Mouse (Mus musculus): Measurements from ENCODE around the gene Tubb2b. TPM values are rescaled to one million over a fixed set of nuclear protein-coding genes. Genes with fewer than 3 reads are reported as not detected.

The Tubb2b gene
- polyA plus RNA-seq, 1 experiment from 2014 or later = 56.8 TPM

- ATAC-seq (replicated peaks; ENCODE audit: extremely low read depth, insufficient read depth, low FRiP score) = peak; percentile 49; the same call in 1 of the 2 replicates
- H3K4me1 ChIP-seq (ENCODE audit: control insufficient read depth, insufficient read depth, low read length) = peaks cover 18% of the 10 kb centered on the region
- no peaks in the 10 kb centered on the region for H3K9me3 ChIP-seq (replicated peaks; ENCODE audit: control insufficient read depth, low read length)
- peak overlapping the region; percentile 79 for H3K27ac ChIP-seq (ENCODE audit: low read length)
- no peaks in the 10 kb centered on the region for H3K27me3 ChIP-seq (ENCODE audit: control insufficient read depth, insufficient read depth, low read length)
- H3K4me2 ChIP-seq (ENCODE audit: low read depth, low read length) = no peak overlapping the region
- WGBS = 42% methylated on average over 1 of the region's 1 CpGs
- no peak overlapping the region for H3K4me3 ChIP-seq (ENCODE audit: low read length)
- no peak overlapping the region for H3K9ac ChIP-seq (ENCODE audit: low read length)
- H3K36me3 ChIP-seq (ENCODE audit: control insufficient read depth, insufficient read depth) = no peaks in the 10 kb centered on the region
Measured at GRCm38 (mm10) chr13:34105364-34105763, 24.9 kb downstream of the Tubb2b start.

GRCm38 (mm10) chr13:34101908-34102307 lies 28.4 kb downstream of the Tubb2b start:
- H3K27me3 ChIP-seq (ENCODE audit: control insufficient read depth, insufficient read depth, low read length) = no peaks in the 10 kb centered on the region
- H3K9ac ChIP-seq (ENCODE audit: low read length) = no peak overlapping the region
- no peak overlapping the region for H3K4me2 ChIP-seq (ENCODE audit: low read depth, low read length)
- no peak overlapping the region for H3K4me3 ChIP-seq (ENCODE audit: low read length)
- H3K36me3 ChIP-seq (ENCODE audit: control insufficient read depth, insufficient read depth) = no peaks in the 10 kb centered on the region
- peaks cover 16% of the 10 kb centered on the region for H3K4me1 ChIP-seq (ENCODE audit: control insufficient read depth, insufficient read depth, low read length)
- no peak for ATAC-seq (replicated peaks; ENCODE audit: extremely low read depth, insufficient read depth, low FRiP score)
- WGBS = 66% methylated on average over 9 of the region's 9 CpGs
- H3K27ac ChIP-seq (ENCODE audit: low read length) = peak overlapping the region; percentile 31; the same call in 1 of the 2 replicates
- H3K9me3 ChIP-seq (replicated peaks; ENCODE audit: control insufficient read depth, low read length) = no peaks in the 10 kb centered on the region; the same call in 1 of the 2 replicates

- Histone ChIP-seq H3K4me3 (ENCODE audit: low read length) (no peak overlapping the region), H3K27ac (ENCODE audit: low read length) (no peak overlapping the region), H3K4me2 (ENCODE audit: low read depth, low read length) (no peak overlapping the region), H3K27me3 (ENCODE audit: control insufficient read depth, insufficient read depth, low read length) (no peaks in the 10 kb centered on the region), H3K36me3 (ENCODE audit: control insufficient read depth, insufficient read depth) (no peaks in the 10 kb centered on the region), H3K4me1 (ENCODE audit: control insufficient read depth, insufficient read depth, low read length) (peaks cover 10% of the 10 kb centered on the region), H3K9ac (ENCODE audit: low read length) (no peak overlapping the region), H3K9me3 (replicated peaks; ENCODE audit: control insufficient read depth, low read length) (no peaks in the 10 kb centered on the region; the same call in 1 of the 2 replicates)
- no peak for ATAC-seq (replicated peaks; ENCODE audit: extremely low read depth, insufficient read depth, low FRiP score)
- 91% methylated on average over 10 of the region's 10 CpGs for WGBS
Measured at GRCm38 (mm10) chr13:34101247-34101646, 29.0 kb downstream of the Tubb2b start.

GRCm38 (mm10) chr13:34100733-34101132 lies 29.5 kb downstream of the Tubb2b start:
- Histone ChIP-seq H3K27ac (ENCODE audit: low read length) (no peak overlapping the region), H3K9ac (ENCODE audit: low read length) (no peak overlapping the region), H3K36me3 (ENCODE audit: control insufficient read depth, insufficient read depth) (no peaks in the 10 kb centered on the region), H3K4me3 (ENCODE audit: low read length) (no peak overlapping the region), H3K27me3 (ENCODE audit: control insufficient read depth, insufficient read depth, low read length) (no peaks in the 10 kb centered on the region), H3K4me1 (ENCODE audit: control insufficient read depth, insufficient read depth, low read length) (peaks cover 5% of the 10 kb centered on the region), H3K9me3 (replicated peaks; ENCODE audit: control insufficient read depth, low read length) (no peaks in the 10 kb centered on the region; the same call in 1 of the 2 replicates), H3K4me2 (ENCODE audit: low read depth, low read length) (no peak overlapping the region)
- WGBS = 56% methylated on average over 3 of the region's 3 CpGs
- no peak for ATAC-seq (replicated peaks; ENCODE audit: extremely low read depth, insufficient read depth, low FRiP score)

GRCm38 (mm10) chr13:34097086-34097485 lies 33.2 kb downstream of the Tubb2b start:
- no peak overlapping the region for H3K4me3 ChIP-seq (ENCODE audit: low read length)
- no peaks in the 10 kb centered on the region; the same call in 1 of the 2 replicates for H3K9me3 ChIP-seq (replicated peaks; ENCODE audit: control insufficient read depth, low read length)
- no peaks in the 10 kb centered on the region for H3K27me3 ChIP-seq (ENCODE audit: control insufficient read depth, insufficient read depth, low read length)
- no peak overlapping the region for H3K4me2 ChIP-seq (ENCODE audit: low read depth, low read length)
- 71% methylated on average over 3 of the region's 3 CpGs for WGBS
- H3K4me1 ChIP-seq (ENCODE audit: control insufficient read depth, insufficient read depth, low read length) = peaks cover 7% of the 10 kb centered on the region; the same call in 1 of the 2 replicates
- H3K27ac ChIP-seq (ENCODE audit: low read length) = peak overlapping the region; percentile 32
- no peak for ATAC-seq (replicated peaks; ENCODE audit: extremely low read depth, insufficient read depth, low FRiP score)
- H3K36me3 ChIP-seq (ENCODE audit: control insufficient read depth, insufficient read depth) = no peaks in the 10 kb centered on the region
- H3K9ac ChIP-seq (ENCODE audit: low read length) = no peak overlapping the region

- Histone ChIP-seq H3K27me3 (ENCODE audit: control insufficient read depth, insufficient read depth, low read length) (no peaks in the 10 kb centered on the region), H3K36me3 (ENCODE audit: control insufficient read depth, insufficient read depth) (no peaks in the 10 kb centered on the region), H3K9me3 (replicated peaks; ENCODE audit: control insufficient read depth, low read length) (no peaks in the 10 kb centered on the region; the same call in 1 of the 2 replicates), H3K4me3 (ENCODE audit: low read length) (no peak overlapping the region), H3K27ac (ENCODE audit: low read length) (peak overlapping the region; percentile 58), H3K4me1 (ENCODE audit: control insufficient read depth, insufficient read depth, low read length) (peaks cover 7% of the 10 kb centered on the region; the same call in 1 of the 2 replicates), H3K9ac (ENCODE audit: low read length) (no peak overlapping the region), H3K4me2 (ENCODE audit: low read depth, low read length) (no peak overlapping the region)
- ATAC-seq (replicated peaks; ENCODE audit: extremely low read depth, insufficient read depth, low FRiP score) = peak; percentile 83
- 59% methylated on average over 4 of the region's 4 CpGs for WGBS
Measured at GRCm38 (mm10) chr13:34096455-34096854, 33.8 kb downstream of the Tubb2b start.

- Histone ChIP-seq H3K4me1 (ENCODE audit: control insufficient read depth, insufficient read depth, low read length) (peaks cover 6% of the 10 kb centered on the region; the same call in 1 of the 2 replicates), H3K4me3 (ENCODE audit: low read length) (no peak overlapping the region), H3K9me3 (replicated peaks; ENCODE audit: control insufficient read depth, low read length) (no peaks in the 10 kb centered on the region; the same call in 1 of the 2 replicates), H3K36me3 (ENCODE audit: control insufficient read depth, insufficient read depth) (no peaks in the 10 kb centered on the region), H3K27ac (ENCODE audit: low read length) (peak overlapping the region; percentile 58), H3K4me2 (ENCODE audit: low read depth, low read length) (no peak overlapping the region; the same call in 1 of the 2 replicates), H3K9ac (ENCODE audit: low read length) (no peak overlapping the region), H3K27me3 (ENCODE audit: control insufficient read depth, insufficient read depth, low read length) (no peaks in the 10 kb centered on the region)
- 23% methylated on average over 7 of the region's 7 CpGs for WGBS
- ATAC-seq (replicated peaks; ENCODE audit: extremely low read depth, insufficient read depth, low FRiP score) = peak; percentile 65; the same call in 1 of the 2 replicates
Measured at GRCm38 (mm10) chr13:34095542-34096435, 34.5 kb downstream of the Tubb2b start.

GRCm38 (mm10) chr13:34089358-34089757 lies 40.9 kb downstream of the Tubb2b start:
- H3K36me3 ChIP-seq (ENCODE audit: control insufficient read depth, insufficient read depth) = no peaks in the 10 kb centered on the region
- no peaks in the 10 kb centered on the region for H3K27me3 ChIP-seq (ENCODE audit: control insufficient read depth, insufficient read depth, low read length)
- H3K9ac ChIP-seq (ENCODE audit: low read length) = no peak overlapping the region
- no peak for ATAC-seq (replicated peaks; ENCODE audit: extremely low read depth, insufficient read depth, low FRiP score)
- H3K9me3 ChIP-seq (replicated peaks; ENCODE audit: control insufficient read depth, low read length) = no peaks in the 10 kb centered on the region
- 46% methylated on average over 3 of the region's 3 CpGs for WGBS
- peaks cover 13% of the 10 kb centered on the region for H3K4me1 ChIP-seq (ENCODE audit: control insufficient read depth, insufficient read depth, low read length)
- H3K4me3 ChIP-seq (ENCODE audit: low read length) = no peak overlapping the region
- H3K4me2 ChIP-seq (ENCODE audit: low read depth, low read length) = no peak overlapping the region
- peak overlapping the region; percentile 59 for H3K27ac ChIP-seq (ENCODE audit: low read length)

GRCm38 (mm10) chr13:34088871-34089288 lies 41.4 kb downstream of the Tubb2b start:
- no peak overlapping the region for H3K9ac ChIP-seq (ENCODE audit: low read length)
- no peak overlapping the region for H3K4me3 ChIP-seq (ENCODE audit: low read length)
- H3K4me2 ChIP-seq (ENCODE audit: low read depth, low read length) = no peak overlapping the region
- no peaks in the 10 kb centered on the region for H3K36me3 ChIP-seq (ENCODE audit: control insufficient read depth, insufficient read depth)
- peak overlapping the region; percentile 59 for H3K27ac ChIP-seq (ENCODE audit: low read length)
- ATAC-seq (replicated peaks; ENCODE audit: extremely low read depth, insufficient read depth, low FRiP score) = no peak
- no peaks in the 10 kb centered on the region for H3K27me3 ChIP-seq (ENCODE audit: control insufficient read depth, insufficient read depth, low read length)
- 60% methylated on average over 7 of the region's 7 CpGs for WGBS
- H3K9me3 ChIP-seq (replicated peaks; ENCODE audit: control insufficient read depth, low read length) = no peaks in the 10 kb centered on the region
- peaks cover 13% of the 10 kb centered on the region for H3K4me1 ChIP-seq (ENCODE audit: control insufficient read depth, insufficient read depth, low read length)
